Mouse (Mus musculus): ENCODE measurements at regions not wholly inside any gene's neighbourhood (a gene's known extent, or its start where the extent isn't known, plus 50 kb on each side); places are given as distances from the start of the nearest gene placed in this dataset.
A peak's percentile ranks its signal among the peaks of the same experiment; 100 is the strongest.

DNA sequence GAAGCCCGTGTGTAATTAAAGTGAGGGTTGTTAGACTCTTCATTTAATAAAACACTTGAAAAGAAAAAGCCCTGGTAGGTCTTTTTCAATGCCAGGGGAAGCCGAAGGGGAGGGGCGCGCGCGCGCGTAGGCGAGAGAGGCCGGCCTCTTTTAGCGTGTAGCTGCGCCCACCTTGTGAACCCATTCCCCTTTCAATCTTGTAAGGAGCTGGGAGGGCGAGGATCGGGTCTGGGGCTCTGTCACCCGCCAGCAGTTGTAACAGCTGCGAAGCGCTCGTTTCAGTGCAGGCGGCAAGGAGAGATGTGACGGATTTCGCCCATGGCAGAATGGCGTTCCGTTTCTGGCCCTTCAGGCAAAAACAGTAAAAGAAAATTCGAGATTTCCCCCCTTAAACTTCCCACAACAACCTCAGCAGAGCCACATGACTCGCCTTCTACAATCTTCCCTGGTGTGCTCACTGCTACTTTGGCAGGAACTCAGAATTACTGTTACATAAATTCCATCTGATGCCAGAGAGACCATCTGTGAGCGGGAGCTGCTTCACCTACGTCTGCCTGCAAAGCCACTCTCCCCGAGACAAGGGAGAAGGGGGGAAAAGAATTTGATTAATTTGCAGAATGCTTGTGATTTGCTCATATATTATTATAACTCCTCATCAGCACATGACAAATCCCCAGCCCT, 436.4 kb downstream of the Zfp536 start:
- DNase-seq (ENCODE audit: low spot score): no peak

DNA sequence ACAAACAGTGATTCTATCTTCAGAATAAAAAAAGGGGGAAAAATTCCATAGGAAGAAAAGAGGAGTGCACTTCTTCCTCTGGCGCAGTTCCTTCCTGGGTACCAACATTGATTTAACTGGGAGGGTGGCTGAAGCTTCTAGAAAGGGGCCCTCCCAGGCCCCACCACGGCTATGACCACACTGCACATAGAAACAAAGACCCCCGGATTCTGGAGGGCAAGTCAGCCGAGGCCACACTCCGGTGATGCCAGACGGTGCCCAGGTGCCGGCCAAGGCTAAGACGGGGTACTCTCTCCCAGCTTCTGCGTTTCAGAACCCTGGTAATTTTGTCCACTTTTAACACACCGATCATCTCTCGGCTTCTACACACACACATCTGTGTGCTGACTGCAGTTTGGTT, 435.8 kb downstream of the Zfp536 start:
- no peak for DNase-seq (ENCODE audit: low spot score)

DNA sequence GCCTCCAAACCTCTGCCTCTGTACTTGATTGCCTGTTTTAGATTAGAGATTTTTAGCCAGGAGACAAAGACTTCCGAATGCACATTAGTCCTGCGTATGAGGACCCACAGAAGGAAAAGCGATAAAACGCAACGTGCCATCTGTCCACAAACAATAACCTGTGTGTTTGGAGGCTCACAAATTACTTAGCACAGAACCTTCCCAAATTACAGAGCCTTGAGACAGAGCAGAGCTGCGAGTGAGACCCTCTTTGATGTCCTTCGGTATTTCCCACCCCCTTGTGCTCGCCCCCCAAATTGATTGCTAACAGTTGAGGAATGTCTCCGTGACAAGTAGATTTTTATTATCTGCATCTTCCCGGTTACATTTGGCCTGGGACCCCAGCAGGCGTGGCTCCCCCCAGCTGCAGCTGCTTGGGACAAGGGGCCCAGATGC, 435.4 kb downstream of the Zfp536 start:
- no peak for DNase-seq (ENCODE audit: low spot score)

DNA sequence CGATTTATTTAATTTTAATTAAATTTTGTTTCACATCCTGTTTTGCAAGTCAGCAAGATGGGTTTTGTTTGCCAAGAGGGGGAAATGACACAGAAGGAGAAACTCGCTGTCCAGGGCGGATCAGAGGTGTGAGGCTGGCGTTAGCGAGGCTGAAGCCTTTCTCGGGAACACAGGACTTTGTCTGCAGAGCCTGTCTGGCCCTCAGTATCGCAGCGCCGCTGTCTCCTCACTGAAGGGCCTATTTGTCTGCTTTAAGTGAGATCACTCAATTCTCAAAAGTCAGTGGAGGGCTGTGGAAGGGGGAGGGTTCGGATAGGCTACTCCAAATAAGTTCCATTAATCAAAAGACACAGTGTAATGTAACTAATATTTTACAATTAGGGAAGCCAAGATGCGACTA, 430.8 kb downstream of the Zfp536 start:
- no peak for DNase-seq (ENCODE audit: low spot score)

DNA sequence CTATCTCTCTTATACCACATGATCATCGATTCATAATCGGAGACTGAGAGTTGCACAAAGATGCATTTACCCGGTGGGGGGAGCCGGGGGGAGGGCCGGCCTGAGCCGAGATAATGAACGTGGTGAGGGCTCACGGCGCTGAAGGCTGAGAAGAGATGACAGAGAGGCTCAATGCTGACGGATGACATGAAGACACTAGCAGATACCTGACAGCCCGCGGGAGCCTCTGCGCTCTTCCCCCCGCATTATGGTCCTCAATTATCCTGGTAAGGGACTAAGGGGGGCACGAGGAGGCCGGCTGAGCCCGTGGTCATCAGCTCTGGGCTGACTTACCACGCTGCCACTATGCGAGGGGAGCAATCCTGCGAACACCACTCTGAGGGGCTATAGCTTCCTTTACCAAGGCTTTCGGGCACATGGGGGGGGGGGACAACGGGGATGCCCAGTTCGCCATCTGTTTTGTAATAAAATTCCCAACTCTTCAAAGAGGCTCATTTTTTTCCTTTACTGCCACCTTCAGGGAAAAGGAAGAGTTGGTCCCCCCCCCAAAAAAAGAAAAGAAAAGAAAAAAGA, 430.3 kb downstream of the Zfp536 start:
- DNase-seq (ENCODE audit: low spot score): no peak

DNA sequence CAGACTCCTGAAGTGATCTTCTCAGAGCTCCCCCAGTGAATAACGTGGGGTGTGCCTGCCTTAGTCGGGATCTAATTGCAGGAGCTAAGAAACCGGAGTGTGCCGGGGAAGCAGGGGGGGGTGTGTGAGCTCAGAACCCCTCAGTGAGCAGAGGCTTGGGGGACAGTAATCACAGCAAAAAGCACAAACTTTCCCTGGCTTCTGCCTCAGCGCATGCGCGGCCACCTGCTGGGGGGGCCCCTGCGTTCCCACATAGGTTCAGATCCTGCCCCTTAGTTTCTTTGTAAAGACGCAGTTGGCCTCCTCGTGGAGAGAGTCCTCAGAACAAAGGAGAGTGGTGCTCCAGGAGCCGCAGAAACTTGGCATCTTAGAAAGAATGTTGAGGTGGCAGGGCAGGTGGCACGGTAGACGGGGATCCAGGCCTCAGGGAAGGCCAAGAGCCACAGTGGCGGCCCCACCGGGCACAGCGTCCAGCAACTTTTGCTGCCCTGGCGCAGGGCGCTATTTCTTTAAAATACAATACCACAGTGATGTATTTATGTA, 429.7 kb downstream of the Zfp536 start:
- no peak for DNase-seq (ENCODE audit: low spot score)

DNA sequence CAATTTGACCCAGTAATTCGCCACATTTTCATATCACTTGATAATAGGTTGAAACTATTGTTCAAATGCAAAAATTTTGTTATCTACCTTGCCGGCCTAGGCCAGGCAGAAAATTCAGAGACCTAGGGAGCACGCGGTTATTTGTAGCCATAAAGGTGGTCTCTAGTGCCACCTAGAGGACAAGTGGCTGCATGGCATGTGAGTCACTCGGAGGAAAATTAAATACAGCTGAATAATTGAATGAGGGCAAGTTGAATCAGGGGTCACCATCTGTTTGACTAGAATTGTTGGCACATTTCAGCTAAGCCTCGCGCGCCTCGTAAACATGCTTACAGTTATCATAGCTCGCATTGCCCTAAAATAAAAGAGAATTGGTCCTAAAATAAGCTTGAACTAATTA, 427.4 kb downstream of the Zfp536 start:
- peak; percentile 44 for DNase-seq (ENCODE audit: low spot score)

DNA sequence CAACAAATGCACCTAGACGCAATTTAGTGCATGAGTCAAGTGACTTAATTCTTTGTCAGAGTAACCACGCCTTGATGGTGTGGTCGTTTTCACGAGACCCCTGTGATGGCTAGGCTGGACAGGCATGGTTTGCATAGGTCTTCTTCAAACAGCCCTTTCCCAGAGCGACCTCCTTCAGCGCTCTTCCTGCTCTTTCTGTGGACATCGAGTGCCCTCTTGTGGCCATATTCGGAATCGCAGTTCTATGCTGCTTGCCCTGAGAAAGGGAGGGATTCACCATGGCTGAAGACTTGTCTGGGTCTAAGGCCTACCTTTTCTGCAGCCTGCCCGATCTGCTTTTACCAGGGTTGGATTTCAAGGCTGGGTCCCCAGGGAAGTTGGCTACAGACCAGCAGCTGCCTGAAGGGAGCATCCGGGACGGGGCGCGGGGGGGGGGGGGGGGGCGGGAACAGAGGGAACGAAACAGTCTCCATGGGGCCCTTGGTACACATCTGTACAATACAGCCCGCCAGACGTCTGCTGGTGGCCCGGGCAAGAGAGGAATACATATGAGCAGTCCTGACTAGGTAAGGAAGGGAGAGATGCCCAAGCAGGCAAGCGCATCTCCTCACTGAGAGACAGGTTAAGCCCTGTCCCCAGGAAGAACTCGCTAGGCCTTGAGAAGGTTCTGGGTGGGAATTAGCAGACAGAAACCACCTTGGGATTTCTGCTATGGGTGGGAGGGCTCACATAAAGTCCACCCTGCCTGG, 415.6 kb downstream of the Zfp536 start:
- DNase-seq (ENCODE audit: low spot score): peak; percentile 81

DNA sequence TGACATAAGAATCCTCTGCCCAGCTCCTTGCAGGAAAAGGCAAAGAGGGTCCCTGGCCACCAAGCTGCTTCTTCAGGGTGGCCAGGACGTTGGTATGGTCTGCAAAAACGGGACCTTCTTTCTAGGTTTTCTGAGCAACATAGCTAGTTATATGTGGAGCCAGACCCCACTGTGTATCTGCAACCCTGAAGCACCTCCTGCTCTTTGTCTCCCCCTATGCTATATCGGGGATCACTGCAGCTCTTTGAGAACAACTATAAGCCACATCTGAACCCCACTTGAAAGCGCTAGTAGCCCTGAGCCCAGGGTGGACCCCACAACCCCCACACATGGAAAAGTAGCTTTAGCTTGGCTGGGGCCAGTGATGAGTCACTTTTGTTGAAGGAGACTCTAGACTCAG, 414.9 kb downstream of the Zfp536 start:
- peak; percentile 28 for DNase-seq (ENCODE audit: low spot score)

DNA sequence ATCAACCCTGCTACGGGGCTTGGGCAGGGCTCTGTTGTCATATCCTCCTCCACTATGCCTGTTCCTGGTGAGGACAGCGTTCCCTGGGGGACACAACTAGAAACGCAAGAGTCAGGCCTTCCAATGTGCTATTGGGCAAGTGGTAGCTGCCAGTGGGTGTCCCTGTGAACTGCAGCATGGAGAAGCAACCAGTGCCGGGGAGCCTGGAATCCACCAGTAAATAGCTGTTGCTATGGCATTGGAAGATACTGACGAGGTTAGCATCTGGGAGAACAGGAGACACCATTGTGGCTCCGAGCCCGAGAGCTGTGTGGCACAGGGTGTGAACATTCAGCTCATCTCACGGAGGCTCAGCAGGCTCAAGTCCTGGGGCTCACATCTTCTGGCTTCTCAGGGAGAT, 414.0 kb downstream of the Zfp536 start:
- DNase-seq (ENCODE audit: low spot score): no peak

DNA sequence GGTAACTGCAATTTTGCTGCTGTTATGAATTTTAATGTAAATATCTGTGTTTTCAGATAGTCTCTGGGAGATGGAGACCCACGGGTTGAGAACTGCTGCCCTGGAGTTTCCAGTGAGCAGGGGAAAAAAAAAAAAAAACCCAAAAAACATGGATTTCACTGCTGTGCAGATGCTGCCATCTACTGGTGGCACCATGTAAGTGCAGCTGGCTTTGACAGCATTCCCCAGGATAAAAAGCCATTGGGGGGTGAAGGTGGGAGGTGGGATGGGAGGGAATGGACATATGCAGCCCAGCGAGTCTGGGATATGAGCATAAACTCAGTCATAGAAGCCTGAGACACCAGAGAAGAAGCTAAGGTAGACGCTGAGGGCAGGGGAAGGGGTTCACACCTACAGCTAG, 413.3 kb downstream of the Zfp536 start:
- peak; percentile 20 for DNase-seq (ENCODE audit: low spot score)

DNA sequence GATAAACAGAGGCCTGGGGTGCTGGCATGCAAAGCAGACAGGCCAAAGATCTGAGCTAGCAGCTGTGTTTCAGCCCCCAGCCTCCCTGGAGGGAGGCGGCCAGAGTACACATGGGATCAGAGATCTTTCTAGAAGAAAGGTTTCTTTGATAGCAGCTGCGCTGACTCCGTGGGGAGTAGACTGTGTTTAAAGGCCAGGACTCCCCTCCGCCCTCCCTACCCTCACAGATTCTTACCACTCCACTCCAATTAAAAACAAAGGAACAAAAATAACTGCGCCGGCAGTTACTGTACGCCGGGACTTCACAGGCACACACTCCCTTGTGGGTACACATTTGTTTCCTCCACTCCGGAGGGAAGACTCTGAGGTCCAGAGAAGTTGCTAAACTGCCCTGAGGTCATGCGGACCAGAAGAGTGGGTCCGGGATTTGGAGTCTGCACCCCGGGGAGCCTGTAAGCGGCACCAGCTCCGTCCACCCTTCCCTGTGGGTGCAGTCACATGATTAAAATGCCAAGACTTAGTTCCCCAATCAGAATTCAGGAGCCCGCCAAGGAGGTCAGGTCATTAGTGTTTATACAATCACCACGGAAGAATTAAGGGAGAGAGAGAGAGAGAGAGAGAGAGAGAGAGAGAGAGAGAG, 411.5 kb downstream of the Zfp536 start:
- DNase-seq (ENCODE audit: low spot score): no peak

DNA sequence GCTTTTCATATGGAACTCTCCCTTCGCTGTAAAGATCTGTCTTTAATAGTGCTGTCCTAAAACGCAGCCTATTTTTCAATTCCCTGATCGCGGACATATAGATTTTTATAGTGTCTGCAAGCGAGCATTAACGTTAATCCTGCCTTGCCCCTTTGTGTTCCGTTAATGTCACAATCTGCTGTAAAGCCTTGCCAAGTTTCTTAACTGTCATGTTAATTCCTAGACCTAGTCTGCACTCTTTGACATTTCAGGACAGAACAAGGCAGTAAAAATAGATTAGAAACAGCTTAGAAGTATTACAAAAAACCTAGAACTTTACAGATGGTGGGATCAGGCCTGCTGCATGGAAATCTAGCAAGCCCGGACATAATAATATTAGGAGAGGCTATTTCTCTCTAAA, 410.6 kb downstream of the Zfp536 start:
- no peak for DNase-seq (ENCODE audit: low spot score)

DNA sequence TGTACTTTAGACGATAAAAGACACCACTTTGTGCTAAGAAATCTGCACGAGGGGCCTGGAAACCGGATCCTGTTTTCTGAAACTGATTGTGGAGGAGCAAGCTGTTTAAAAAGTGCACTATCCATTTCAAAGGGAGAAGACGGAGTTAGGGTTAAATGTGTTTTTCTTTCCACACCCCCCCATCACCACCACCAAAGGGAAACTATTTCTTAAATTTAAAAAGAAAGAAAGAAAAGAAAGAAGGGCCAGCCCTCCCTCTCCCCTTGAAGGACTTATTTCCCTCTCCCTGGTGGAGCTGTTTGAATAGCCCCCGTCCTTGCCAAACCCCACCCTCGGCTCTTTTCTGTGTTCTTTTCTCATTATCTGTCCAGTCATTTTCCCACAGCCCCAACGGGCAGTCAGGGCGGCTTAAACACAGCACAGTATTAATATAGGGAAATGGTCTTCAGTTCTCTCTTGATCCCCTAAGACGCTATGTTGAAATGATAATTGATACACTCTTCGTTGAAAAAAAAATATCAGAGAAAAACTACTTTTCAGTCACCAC, 409.7 kb downstream of the Zfp536 start:
- DNase-seq (ENCODE audit: low spot score): no peak

DNA sequence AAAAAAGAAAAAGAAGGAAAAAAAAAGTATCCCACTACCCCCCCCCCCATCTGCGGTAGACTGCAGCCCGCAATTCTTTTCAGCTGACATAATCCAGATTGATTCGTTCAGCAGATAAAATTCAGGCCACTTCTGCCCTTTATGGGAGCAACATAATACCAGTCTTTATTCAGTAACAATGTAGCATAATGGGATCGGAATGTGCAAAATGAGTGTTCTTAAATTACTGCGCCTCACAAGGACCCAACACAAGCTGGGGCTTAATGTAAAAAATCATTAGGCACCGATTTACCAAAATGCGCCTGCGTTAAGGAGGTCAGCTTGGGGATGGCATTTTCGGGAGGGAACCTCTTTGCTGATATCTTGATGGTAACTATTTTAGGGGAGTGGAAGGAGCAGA, 409.2 kb downstream of the Zfp536 start:
- no peak for DNase-seq (ENCODE audit: low spot score)

DNA sequence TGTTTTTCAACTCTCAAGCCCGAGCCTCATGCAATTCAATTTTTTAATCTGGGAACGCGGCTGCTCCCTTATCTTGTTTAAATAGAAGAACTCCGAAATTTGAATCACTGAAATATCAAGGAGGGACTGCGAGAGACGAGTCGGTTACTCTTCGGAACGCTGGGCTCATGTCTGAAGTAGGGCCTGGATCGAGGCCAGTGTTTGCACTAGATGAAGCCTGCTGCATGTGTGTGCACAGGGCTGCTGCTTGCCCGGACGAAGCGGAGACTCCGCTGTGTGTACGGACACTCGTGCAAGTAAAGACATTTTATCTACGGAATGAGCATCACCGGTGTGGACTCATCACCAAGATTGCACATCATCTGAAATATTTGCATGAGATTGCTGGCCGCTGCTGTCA, 407.4 kb downstream of the Zfp536 start:
- DNase-seq (ENCODE audit: low spot score): no peak

DNA sequence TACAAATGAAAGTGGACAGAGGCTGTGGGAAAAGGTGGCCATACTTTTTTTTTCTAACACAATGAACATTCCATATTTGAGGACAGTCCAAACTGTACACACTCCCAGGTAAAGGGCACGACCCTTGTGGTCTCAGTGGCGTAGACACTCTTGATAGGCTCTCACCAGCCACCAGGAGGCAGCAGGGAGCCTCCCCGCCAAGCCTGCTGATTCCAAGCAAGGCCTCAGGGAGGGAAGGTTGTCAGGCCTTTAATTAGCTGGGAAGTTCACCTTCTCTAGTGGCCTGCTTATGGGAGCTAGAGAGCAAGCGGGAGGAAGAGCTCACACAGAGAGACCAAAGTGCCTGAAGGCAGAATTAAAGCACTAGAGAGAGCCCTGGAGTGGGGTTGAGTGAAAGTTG, 403.7 kb downstream of the Zfp536 start:
- peak; percentile 28 for DNase-seq (ENCODE audit: low spot score)

DNA sequence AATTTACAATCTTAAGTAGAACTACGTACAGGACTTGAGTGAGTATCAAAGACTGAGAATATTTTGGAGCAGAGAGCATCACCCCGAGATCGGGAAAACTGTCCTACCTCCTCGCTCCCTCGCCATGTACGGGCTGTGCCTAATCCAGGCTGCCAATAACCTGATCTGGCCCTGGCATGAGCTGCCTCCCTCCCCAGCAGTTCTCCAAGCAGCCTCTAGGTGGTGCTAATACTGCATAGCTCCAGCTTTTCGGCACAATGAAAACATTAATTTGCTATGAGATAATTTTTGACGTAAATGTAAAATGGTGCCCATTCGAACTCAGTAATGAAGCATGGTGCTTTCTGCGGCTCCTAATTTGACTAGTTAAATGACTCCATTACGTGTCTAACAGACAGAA, 399.6 kb downstream of the Zfp536 start:
- peak; percentile 64 for DNase-seq (ENCODE audit: low spot score)

DNA sequence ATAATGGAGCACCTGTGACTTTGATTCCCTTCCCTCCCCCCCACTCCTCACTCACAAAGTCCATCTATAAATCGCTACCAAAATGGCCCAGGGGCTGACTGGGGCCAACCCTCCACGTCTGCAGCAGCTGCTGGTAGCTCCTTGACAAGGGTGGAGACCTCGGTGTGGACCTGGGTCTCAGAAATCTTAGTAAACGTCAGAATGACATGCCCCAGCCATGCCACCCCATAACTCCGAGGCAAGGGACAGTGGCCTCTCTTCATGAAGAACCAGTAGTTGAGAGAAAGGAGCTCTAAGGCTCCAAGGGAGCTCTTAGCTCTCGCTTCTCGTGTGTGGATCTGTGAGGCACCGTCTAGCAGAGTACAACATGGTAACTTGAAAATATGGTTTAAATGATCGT, 398.4 kb downstream of the Zfp536 start:
- no peak for DNase-seq (ENCODE audit: low spot score)

DNA sequence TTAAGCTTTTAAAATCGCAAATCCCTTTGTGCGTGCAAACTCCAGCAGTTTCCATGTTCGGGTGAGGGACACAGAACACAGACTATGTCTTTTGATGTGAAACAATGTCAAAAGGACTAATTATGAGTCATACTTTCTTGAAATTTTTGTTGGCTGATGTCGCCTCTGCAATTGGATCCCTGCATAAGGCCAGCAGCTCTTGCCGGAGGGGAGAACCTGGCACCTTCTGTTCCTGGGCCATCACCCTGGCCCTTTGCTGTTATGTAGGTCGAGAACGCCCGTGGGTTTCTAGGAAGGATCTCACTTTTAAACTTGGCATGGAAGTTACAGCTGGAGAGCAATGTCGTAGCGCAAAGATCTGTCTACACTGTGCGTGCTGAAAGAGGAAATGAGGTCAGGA, 397.9 kb downstream of the Zfp536 start:
- DNase-seq (ENCODE audit: low spot score): no peak

DNA sequence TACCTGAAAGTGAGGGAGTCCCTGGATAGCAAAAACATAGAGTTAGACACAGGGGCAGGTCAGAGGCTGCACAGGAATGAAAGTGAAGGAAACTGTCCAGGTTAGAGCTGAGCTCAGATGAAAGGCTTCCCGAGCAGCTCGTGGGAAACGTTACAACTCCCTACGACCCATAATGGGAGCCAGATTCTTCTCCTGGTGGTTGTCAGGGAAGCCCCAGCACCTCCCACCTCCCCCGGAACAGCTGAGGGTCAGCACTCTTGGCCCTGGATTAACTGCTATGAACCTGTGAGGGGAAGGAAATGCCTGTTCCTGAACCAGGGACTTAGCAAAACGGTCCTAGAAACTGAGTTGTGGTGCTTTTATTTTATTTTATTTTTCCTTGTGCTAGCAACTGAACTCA, 397.2 kb downstream of the Zfp536 start:
- DNase-seq (ENCODE audit: low spot score): no peak
